Mouse (Mus musculus) kidney, adult 2 months (tissue): Measurements from ENCODE around the gene Tmem95. TPM values are rescaled to one million over a fixed set of nuclear protein-coding genes. Genes with fewer than 3 reads are reported as not detected.

Experiments
- DNase-seq: peaks from one replicate; pipeline ENCODE4 v3.0.0; 2021
- H3K27ac ChIP-seq: fragments of 200-500 bp; 2 replicates; pipeline ENCODE4 v1.5.1; 2012; ENCODE audit warnings: low read depth, low read length, control low read depth, inconsistent platforms; ENCODE audit not compliant: insufficient read depth
- H3K27me3 ChIP-seq: fragments of 200-500 bp; replicated peaks from 2 replicates; pipeline ENCODE4 v1.6.1; 2012; ENCODE audit warnings: mild to moderate bottlenecking, moderate library complexity, low read length, inconsistent platforms; ENCODE audit not compliant: control insufficient read depth, insufficient read depth
- H3K36me3 ChIP-seq: fragments of 200-500 bp; 2 replicates; pipeline ENCODE4 v1.6.1; 2012; ENCODE audit warnings: mild to moderate bottlenecking, moderate library complexity, low read length, inconsistent platforms; ENCODE audit not compliant: control insufficient read depth, insufficient read depth
- H3K4me1 ChIP-seq: fragments of 200-500 bp; 2 replicates; pipeline ENCODE4 v1.6.1; 2011; ENCODE audit warnings: low read length; ENCODE audit not compliant: control insufficient read depth, insufficient read depth
- H3K4me3 ChIP-seq: fragments of 200-500 bp; 2 replicates; pipeline ENCODE4 v1.5.1; 2011; ENCODE audit warnings: mild to moderate bottlenecking, low read depth, low read length, control low read depth; ENCODE audit not compliant: insufficient read depth
- CTCF ChIP-seq: fragments of 200-500 bp; conservative IDR thresholded peaks from 2 replicates; pipeline ENCODE4 v1.5.1; 2011; ENCODE audit warnings: low read depth, mild to moderate bottlenecking, control low read depth, low read length, moderate library complexity, mixed read lengths; ENCODE audit not compliant: insufficient read depth, insufficient read length
- POLR2A ChIP-seq: fragments of 200-500 bp; IDR thresholded peaks from one replicate; pipeline ENCODE4 v1.6.1; 2011; ENCODE audit warnings: low read depth, low read length, control low read depth
- WGBS: fragments of 180-500 bp; shearing (Covaris S2); methylation state at CpG from one replicate; pipeline ENCODE4 v1.1.7; 2018; 5-methylcytosine and 5-hydroxymethylcytosine counted together
- polyA plus RNA-seq: library from polyadenylated mRNA; depleted of rRNA; stranded (reverse); fragments of >200 nt; gene quantifications from 2 replicates; pipeline ENCODE4 v1.2.3, GENCODE M21; 2012

Gene Tmem95
- polyA plus RNA-seq, 1 experiment = not detected

DNA sequence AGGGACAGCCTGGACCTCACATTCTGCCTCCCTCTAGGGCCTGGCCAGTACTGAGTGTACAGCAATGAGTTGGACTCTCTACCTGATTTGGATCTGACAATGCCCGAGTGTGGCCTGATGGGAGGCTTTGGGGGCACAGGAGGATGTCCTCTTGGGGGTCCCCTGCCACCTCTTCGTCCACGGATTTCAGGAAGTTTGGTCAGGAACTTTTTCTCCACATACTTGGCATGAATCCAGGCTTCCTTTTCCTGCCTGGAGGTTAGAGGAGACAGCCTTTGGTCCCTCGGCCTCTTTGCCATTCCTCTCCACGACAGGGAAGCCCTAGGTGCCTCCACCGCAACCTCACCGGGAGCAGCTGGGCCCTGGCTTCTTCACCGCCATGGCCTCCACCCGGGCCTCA, 6.4 kb upstream of the Tmem95 start:
- DNase-seq = peak; percentile 62
- Histone ChIP-seq H3K4me1 (peaks cover 11% of the 10 kb centered on the region; the same call in 1 of the 2 replicates), H3K4me3 (peak overlapping the region; percentile 21; the same call in 1 of the 2 replicates), H3K36me3 (no peaks in the 10 kb centered on the region), H3K27me3 (no peaks in the 10 kb centered on the region), H3K27ac (peak overlapping the region; percentile 48)
- TF ChIP-seq POLR2A (no peak), CTCF (no peak)
- WGBS = 39% methylated on average over 9 of the region's 9 CpGs

DNA sequence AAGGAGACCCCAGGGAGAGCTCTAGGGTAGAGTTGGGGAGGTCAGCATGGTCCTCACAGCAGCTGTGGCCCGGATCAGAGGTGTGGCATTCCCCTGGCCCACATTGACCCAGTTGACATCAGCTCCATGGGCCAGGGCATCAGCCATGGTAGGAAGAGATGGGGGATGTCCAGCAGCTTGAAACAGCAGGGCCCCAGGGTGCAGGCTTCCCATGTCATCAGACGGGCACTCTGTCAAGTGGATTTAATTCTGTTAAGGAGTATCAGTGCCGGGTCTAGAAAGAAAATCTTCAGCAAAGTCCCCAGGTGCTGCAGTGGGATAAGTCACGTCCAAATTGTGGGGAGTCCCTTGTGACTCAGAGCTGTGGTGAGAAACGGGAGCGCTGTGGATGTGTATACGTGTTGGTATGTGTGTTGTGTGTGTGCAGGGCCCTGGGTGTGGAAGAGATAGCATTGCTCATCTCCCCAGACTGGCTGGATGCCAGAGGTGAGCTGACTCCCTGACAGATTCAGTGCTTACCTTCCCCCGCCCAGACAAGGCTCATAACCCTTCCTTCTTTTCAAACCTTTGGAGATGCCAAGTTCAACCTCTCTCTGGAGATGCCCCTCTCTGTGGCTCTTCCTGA, 5.8 kb upstream of the Tmem95 start:
- 84% methylated on average over 8 of the region's 8 CpGs for WGBS
- H3K4me1 ChIP-seq = peaks cover 12% of the 10 kb centered on the region; the same call in 1 of the 2 replicates
- no peak overlapping the region for H3K4me3 ChIP-seq
- H3K27ac ChIP-seq = peak overlapping the region; percentile 48; the same call in 1 of the 2 replicates
- H3K27me3 ChIP-seq = no peaks in the 10 kb centered on the region
- H3K36me3 ChIP-seq = no peaks in the 10 kb centered on the region
- TF ChIP-seq POLR2A = no peak
- no peak for TF ChIP-seq CTCF
- no peak for DNase-seq

DNA sequence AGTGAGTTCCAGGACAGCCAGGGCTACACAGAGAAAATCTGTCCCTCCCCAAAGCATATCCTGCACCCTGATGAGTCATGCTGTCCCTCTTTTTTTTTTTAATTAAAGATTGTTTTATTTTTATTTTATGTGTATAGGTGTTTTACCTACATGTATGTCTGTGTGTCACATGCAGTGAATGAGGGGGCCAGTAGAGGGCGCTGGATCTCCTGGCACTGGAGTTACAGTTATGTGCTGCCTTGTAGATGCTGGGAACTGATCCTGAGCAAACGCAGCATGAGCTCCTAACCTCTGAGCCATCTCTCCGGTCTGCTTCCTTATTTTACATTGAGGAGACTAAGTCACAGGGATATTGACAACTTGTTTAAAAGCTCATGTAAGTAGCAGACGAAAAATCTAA, 5.2 kb upstream of the Tmem95 start:
- H3K27me3 ChIP-seq = no peaks in the 10 kb centered on the region
- WGBS = 73% methylated on average over 4 of the region's 4 CpGs
- peak; percentile 50 for TF ChIP-seq CTCF
- no peak for TF ChIP-seq POLR2A
- H3K4me1 ChIP-seq = peaks cover 14% of the 10 kb centered on the region; the same call in 1 of the 2 replicates
- peak; percentile 48 for DNase-seq
- no peaks in the 10 kb centered on the region for H3K36me3 ChIP-seq
- H3K27ac ChIP-seq = no peak overlapping the region
- H3K4me3 ChIP-seq = no peak overlapping the region

DNA sequence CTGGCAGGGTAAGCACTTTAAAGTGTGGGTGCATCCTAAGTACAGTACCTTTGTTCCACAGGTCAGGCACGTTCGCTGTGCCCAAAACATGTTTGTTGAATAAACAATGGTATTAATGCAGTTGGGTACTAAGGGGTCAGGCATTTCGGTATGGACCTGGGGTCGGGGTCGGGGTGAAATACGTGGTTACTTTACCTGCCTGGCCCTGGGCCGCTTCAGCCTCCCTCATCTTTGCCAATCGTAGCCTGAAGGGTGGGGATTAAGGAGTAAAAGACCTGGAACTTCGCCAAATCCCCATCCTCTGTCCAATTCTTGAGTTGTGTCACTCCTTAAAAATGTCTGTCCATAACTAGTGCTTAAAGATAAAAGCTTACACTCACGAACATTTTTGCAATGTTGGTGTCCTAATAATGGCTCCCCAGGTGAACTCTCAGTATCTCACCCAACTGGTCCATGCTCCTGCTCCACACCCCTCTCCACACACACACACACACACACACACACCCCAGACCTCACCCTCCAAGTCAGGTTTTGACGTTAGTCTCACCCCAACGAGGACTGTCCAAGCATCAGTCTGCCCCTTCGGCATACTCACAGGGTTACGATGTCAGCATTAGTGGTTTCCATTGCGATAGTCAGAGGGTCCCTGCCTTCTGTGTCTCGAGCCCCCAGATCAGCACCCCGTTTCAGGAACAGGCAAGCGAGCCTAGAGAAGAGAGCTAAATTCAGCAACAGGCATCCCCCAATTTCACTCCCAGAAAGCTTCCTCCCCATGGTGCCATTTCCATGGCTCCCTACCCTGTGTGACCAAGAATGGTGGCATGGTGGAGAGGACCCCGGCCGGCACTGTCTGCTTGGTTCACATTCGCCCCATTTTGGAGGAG, 4.2 kb upstream of the Tmem95 start:
- Histone ChIP-seq H3K36me3 (no peaks in the 10 kb centered on the region), H3K4me1 (peaks cover 14% of the 10 kb centered on the region; the same call in 1 of the 2 replicates), H3K27ac (peak overlapping the region; percentile 91), H3K4me3 (peak overlapping the region; percentile 73), H3K27me3 (no peaks in the 10 kb centered on the region)
- TF ChIP-seq POLR2A (no peak), CTCF (no peak)
- 59% methylated on average over 21 of the region's 21 CpGs for WGBS
- DNase-seq = no peak

DNA sequence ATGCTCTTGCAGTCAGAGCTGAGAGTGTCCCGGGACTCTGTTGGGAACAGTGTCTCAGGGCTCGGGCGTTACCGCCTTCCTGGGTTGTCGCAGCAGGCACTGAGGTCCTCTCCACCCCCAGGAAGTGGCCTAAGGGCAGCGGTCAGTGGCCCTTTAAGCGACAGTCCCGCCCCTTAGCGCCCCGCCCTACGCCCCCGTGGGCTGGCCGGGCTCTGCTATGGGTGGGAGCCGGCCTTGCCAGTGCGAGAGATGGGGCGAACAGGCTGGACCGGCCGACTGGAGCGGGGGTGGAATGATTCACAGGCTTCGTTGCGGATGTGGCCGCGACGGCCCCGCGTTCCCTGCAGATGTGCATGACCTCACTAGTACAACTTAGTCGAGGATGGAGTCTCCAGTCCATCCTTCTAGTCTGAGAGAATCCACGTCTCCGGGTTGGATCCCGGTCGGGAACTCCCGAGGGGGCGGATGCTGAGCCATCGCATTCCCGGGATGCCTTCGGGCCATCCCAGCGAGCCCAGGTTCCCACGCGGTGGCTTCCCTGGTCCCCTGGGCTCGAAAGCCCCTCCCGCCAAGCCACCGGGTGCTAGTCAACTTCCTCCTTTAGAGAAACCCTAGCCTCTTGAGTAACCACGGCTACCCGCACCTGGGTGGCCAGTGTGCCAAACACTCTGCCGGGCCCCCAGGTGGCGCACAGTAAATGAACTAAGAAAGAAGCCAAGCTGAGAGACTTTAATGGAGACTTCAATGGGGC, 3.2 kb upstream of the Tmem95 start, which contains the start of gene Kctd11:
Kctd11 (minus strand) TSS at position 554 of the 751 bp plus-strand sequence.
- H3K27me3 ChIP-seq = no peaks in the 10 kb centered on the region
- H3K4me1 ChIP-seq = peaks cover 14% of the 10 kb centered on the region; the same call in 1 of the 2 replicates
- H3K4me3 ChIP-seq = peak within 1 kb of the TSS; percentile 73
- peak within 1 kb of the TSS; percentile 92 for H3K27ac ChIP-seq
- WGBS = under 1% methylated on average over 46 of the region's 46 CpGs
- DNase-seq = peak; percentile 96
- H3K36me3 ChIP-seq = no peaks in the 10 kb centered on the region
- peak; percentile 29; the same call in 1 of the 2 replicates for TF ChIP-seq CTCF
- TF ChIP-seq POLR2A = peak; percentile 56

DNA sequence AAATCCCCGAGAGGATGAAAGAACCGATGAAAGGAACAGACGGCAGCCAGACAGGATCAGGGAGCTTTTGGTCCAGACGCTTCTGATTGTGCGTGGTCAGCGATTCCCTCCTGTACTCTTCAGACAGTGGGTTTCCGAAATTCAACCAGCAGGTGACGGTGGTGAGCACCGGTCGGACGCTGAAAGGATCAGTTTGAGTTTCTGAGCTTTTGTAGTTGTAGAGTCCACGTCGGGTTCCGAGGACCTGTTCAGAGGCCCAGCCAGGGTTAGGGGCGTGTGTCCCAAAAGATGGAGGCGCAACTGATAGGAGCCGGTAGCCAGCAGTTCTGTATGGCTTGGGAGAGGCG, 2.7 kb upstream of the Tmem95 start:
- no peaks in the 10 kb centered on the region for H3K27me3 ChIP-seq
- H3K36me3 ChIP-seq = no peaks in the 10 kb centered on the region
- peak; percentile 89 for DNase-seq
- WGBS = under 1% methylated on average over 18 of the region's 18 CpGs
- H3K4me1 ChIP-seq = peaks cover 14% of the 10 kb centered on the region; the same call in 1 of the 2 replicates
- TF ChIP-seq CTCF (peak; percentile 78), POLR2A (no peak)
- H3K27ac ChIP-seq = peak overlapping the region; percentile 92
- peak overlapping the region; percentile 73 for H3K4me3 ChIP-seq
